Mouse (Mus musculus): Measurements from ENCODE around the gene Zdhhc13. TPM values are rescaled to one million over a fixed set of nuclear protein-coding genes. Genes with fewer than 3 reads are reported as not detected.

The Zdhhc13 gene
- polyA plus RNA-seq, 1 experiment from 2014 or later = 37.9 TPM

DNA sequence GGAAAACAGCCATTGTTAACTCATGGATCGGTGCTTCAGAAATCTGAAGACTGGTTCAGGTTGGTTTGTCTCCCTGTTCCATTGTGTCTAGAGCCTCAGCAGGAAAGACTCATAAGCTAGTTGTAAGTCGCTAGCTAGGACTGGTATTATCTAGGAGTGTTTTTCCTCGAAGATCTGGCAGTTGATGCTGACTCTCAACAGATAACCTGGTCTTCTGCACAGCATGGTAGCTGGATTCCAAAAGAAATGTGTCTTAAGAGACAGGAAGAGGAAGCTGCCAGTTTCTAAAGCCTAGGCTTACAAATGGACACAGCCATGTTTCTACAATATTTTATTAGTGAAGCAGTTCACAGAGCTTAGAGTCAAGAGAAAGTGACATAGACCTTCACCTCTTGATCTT is 2.6 kb downstream of the Zdhhc13 start:
- peaks cover 22% of the 10 kb centered on the region for H3K4me1 ChIP-seq (replicated peaks)
- no peaks in the 10 kb centered on the region for H3K9me3 ChIP-seq
- no peaks in the 10 kb centered on the region for H3K36me3 ChIP-seq
- WGBS = 76% methylated on average over 3 of the region's 3 CpGs
- H3K4me2 ChIP-seq = no peak overlapping the region
- no peak overlapping the region for H3K27ac ChIP-seq (replicated peaks)
- no peaks in the 10 kb centered on the region for H3K27me3 ChIP-seq
- no peak overlapping the region for H3K4me3 ChIP-seq
- H3K9ac ChIP-seq = no peak overlapping the region
- no peak for ATAC-seq (ENCODE audit: low FRiP score, low read depth)

DNA sequence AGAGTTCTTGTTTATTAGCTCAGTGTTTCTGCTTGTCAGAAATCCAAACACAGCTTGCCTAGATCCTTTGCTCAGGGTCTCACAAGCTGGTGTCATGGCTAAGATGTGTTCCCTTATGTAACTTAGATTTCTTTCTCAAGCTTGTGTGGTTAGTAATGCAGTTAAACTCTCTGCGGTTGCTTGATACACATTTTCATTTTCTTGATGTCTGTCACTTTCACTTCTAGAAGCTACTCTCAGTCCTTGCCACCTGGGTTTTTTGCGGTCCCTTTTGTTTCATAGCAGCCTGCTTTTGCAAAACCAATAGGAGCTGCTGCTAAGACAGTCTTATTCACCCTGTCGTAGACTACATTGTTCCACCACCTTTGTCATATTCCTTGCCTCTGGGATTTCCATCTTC is 6.3 kb downstream of the Zdhhc13 start:
- no peak overlapping the region for H3K9ac ChIP-seq
- H3K4me3 ChIP-seq = no peak overlapping the region
- no peaks in the 10 kb centered on the region for H3K9me3 ChIP-seq
- no peak for ATAC-seq (ENCODE audit: low FRiP score, low read depth)
- no peaks in the 10 kb centered on the region for H3K36me3 ChIP-seq
- H3K27me3 ChIP-seq = no peaks in the 10 kb centered on the region
- H3K27ac ChIP-seq (replicated peaks) = no peak overlapping the region
- WGBS = 81% methylated on average over 3 of the region's 3 CpGs
- H3K4me2 ChIP-seq = no peak overlapping the region
- peaks cover 13% of the 10 kb centered on the region for H3K4me1 ChIP-seq (replicated peaks)

DNA sequence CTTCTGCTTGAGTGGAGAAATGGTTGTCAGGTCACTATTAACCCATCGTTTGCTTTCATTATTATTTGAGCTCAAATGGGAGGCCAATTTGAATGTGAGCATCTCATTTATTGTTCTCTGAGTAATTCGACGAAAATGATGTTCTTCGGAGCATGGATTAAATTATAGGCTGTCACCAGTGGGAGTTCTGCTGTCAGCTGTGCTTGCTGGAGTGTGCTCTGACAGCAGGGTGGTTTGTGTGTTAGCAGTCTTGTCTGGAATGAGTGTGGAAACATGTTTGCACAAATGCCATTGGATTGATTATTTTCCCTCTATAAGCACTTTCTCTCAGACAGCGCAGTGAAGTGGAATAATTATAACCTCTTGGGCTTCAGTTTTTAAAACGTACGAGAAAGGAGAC is 14.6 kb downstream of the Zdhhc13 start:
- Histone ChIP-seq H3K27me3 (no peaks in the 10 kb centered on the region), H3K36me3 (peaks cover 38% of the 10 kb centered on the region), H3K9me3 (no peaks in the 10 kb centered on the region), H3K4me1 (replicated peaks) (no peaks in the 10 kb centered on the region), H3K9ac (no peak overlapping the region), H3K4me2 (no peak overlapping the region), H3K4me3 (no peak overlapping the region), H3K27ac (replicated peaks) (no peak overlapping the region)
- ATAC-seq (ENCODE audit: low FRiP score, low read depth) = no peak
- 64% methylated on average over 7 of the region's 7 CpGs for WGBS

DNA sequence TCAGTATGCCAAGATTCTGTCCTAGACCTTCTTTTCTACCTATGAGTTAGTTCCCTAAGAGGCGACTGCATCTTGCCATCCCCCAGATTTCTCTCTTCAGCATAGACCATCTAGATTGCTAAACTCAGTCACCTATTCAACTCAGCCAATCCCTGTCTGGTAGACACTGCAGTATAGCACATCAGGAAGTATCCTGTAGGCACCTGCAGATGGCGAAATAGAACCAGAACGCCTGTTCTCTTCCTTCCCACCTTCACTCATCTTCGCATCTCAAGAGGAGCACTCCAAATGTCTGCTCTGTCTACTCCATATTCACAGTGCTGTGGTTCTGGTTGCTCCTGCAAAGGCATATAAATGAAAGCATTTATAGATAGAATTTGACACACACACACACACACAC is 17.8 kb downstream of the Zdhhc13 start:
- Histone ChIP-seq H3K4me1 (replicated peaks) (no peaks in the 10 kb centered on the region), H3K36me3 (peaks cover 54% of the 10 kb centered on the region), H3K4me3 (no peak overlapping the region), H3K9ac (no peak overlapping the region), H3K4me2 (no peak overlapping the region), H3K27me3 (no peaks in the 10 kb centered on the region), H3K9me3 (no peaks in the 10 kb centered on the region), H3K27ac (replicated peaks) (no peak overlapping the region)
- WGBS = 86% methylated on average over 4 of the region's 4 CpGs
- ATAC-seq (ENCODE audit: low FRiP score, low read depth) = no peak

DNA sequence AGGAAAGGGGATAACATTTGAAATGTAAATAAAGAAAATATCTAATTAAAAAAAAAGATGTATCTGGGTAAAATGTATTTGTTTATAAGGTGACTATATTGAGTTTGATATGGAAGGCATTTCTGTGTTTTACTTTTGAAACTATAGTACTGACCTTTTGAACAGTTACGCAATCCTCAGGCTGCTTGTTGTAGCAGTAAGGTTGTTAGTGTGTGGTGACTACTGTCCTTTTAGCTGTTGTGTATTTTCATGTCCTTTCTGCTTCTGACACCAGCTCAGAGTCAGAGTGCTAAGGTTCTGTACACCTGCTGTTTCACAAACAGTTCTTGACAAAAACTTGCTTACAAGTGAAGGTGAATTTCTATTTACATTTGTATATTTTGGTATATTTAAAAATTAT is 21.8 kb downstream of the Zdhhc13 start:
- H3K9ac ChIP-seq = no peak overlapping the region
- H3K27me3 ChIP-seq = no peaks in the 10 kb centered on the region
- 92% methylated on average over 1 of the region's 1 CpGs for WGBS
- no peak overlapping the region for H3K27ac ChIP-seq (replicated peaks)
- H3K4me2 ChIP-seq = no peak overlapping the region
- no peak for ATAC-seq (ENCODE audit: low FRiP score, low read depth)
- no peaks in the 10 kb centered on the region for H3K4me1 ChIP-seq (replicated peaks)
- H3K9me3 ChIP-seq = no peaks in the 10 kb centered on the region
- no peak overlapping the region for H3K4me3 ChIP-seq
- peaks cover 56% of the 10 kb centered on the region for H3K36me3 ChIP-seq

DNA sequence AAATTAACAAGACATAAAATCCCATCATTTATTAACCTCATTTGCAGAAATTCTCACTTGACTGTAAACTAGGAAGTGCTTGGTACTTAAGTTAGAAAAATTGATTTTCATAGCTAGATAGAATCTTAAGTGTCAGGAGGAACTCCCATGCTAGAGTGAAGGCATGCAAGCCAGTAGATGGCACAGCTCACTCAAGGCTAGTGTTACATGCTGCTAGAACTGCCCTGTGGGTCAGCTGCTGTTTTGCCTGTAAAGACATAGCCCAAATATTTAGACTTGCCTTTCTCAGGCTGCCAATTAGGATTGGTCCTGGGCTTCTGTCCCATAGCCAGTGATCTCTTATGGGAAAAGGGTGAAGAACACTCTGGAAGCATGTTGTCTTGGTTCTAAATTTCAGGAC is 23.6 kb downstream of the Zdhhc13 start:
- no peak for ATAC-seq (ENCODE audit: low FRiP score, low read depth)
- H3K36me3 ChIP-seq = peaks cover 54% of the 10 kb centered on the region
- no peaks in the 10 kb centered on the region for H3K4me1 ChIP-seq (replicated peaks)
- no peaks in the 10 kb centered on the region for H3K27me3 ChIP-seq
- H3K4me2 ChIP-seq = no peak overlapping the region
- H3K9ac ChIP-seq = no peak overlapping the region
- H3K9me3 ChIP-seq = no peaks in the 10 kb centered on the region
- H3K4me3 ChIP-seq = no peak overlapping the region
- no peak overlapping the region for H3K27ac ChIP-seq (replicated peaks)

DNA sequence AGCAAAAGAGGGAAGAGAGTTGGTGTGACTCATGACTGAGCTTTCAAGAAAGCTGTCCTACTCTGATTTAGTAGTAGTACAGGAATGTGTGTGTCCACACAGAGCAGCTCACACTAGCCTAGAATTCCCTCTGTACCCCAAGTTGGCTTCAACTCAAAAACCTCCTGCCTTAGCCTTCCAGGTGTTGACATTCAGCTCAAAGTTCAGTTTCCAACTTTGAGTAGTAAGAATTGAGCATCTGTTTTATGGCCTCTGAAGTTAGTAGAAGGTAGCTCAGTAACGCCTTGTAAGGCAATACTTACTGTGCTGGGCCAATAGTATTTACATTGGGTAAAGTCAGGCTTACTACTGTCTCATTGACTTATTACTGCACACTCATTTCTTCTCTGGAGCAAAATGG is 24.8 kb downstream of the Zdhhc13 start:
- no peak for ATAC-seq (ENCODE audit: low FRiP score, low read depth)
- no peak overlapping the region for H3K27ac ChIP-seq (replicated peaks)
- H3K4me1 ChIP-seq (replicated peaks) = no peaks in the 10 kb centered on the region
- no peak overlapping the region for H3K4me3 ChIP-seq
- no peak overlapping the region for H3K4me2 ChIP-seq
- H3K27me3 ChIP-seq = no peaks in the 10 kb centered on the region
- WGBS = 93% methylated on average over 1 of the region's 1 CpGs
- H3K9me3 ChIP-seq = no peaks in the 10 kb centered on the region
- H3K9ac ChIP-seq = no peak overlapping the region
- H3K36me3 ChIP-seq = peaks cover 56% of the 10 kb centered on the region

DNA sequence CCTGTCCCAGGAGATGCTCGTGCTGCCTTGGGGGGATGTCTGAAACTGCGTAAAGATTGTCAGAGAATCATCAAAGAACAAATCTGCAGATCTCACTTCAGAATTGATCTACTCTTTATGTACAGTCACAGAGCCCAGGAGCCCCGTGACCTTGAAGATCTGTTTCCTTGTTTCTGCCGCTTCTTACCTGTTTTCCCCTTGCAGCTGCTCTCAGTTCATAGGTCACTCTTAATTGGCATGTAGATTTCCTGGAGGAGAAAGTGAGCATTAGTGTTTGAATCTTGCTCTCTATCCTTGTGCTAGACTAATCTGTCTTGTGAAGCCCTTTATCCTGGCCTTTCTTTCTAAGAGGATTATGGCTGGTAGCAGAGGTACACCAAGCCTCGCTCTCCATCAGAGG is 32.9 kb downstream of the Zdhhc13 start:
- Histone ChIP-seq H3K4me3 (no peak overlapping the region), H3K9me3 (no peaks in the 10 kb centered on the region), H3K36me3 (peaks cover 74% of the 10 kb centered on the region), H3K9ac (no peak overlapping the region), H3K27me3 (no peaks in the 10 kb centered on the region), H3K4me2 (no peak overlapping the region), H3K4me1 (replicated peaks) (no peaks in the 10 kb centered on the region), H3K27ac (replicated peaks) (no peak overlapping the region; the same call in 1 of the 2 replicates)
- 83% methylated on average over 5 of the region's 5 CpGs for WGBS
- ATAC-seq (ENCODE audit: low FRiP score, low read depth) = no peak

DNA sequence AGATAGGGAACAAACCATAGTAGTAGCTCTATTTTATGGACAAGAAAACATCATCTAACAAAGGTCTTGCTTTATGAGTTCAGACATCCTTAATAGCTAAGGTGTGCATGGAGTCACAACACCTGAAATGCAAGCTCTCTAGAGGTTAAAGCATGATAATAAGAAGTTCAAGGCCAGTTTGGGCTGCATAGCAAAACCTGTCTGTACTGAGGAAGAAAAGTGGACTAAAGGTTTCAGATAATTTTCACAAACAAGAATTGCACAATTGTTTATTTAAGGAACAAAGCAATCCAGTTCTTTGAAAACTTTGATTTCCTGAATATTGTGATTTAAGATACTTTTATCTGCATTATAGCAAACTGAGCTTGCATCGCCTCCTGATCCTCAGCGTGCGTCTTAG is 34.8 kb downstream of the Zdhhc13 start:
- H3K9ac ChIP-seq = no peak overlapping the region
- no peaks in the 10 kb centered on the region for H3K4me1 ChIP-seq (replicated peaks)
- H3K27me3 ChIP-seq = no peaks in the 10 kb centered on the region
- peaks cover 79% of the 10 kb centered on the region for H3K36me3 ChIP-seq
- H3K4me3 ChIP-seq = no peak overlapping the region
- H3K9me3 ChIP-seq = no peaks in the 10 kb centered on the region
- over 99% methylated on average over 3 of the region's 3 CpGs for WGBS
- no peak overlapping the region for H3K27ac ChIP-seq (replicated peaks)
- no peak overlapping the region for H3K4me2 ChIP-seq
- ATAC-seq (ENCODE audit: low FRiP score, low read depth) = no peak

DNA sequence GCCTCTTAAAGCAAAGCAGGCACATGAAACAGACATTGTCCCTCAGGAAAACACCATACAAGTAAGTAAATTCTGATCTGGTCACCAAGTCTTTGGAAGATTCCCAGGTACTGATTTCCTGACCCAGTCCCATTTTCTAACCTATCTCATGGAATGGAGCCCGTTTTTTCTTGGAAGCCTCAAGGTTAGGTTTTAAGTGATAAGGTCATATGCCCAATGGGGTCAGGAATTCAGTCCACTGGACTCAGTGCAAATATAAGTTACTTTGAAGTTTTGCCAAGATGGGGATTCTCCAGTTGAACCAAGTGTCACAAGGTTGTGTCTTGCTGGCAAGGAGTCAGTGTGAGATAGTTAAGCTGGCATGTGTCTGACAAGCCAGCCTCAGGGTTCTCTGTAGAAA is 35.9 kb downstream of the Zdhhc13 start:
- H3K4me1 ChIP-seq (replicated peaks) = no peaks in the 10 kb centered on the region
- H3K9me3 ChIP-seq = no peaks in the 10 kb centered on the region
- WGBS = 98% methylated on average over 1 of the region's 1 CpGs
- no peak overlapping the region for H3K4me2 ChIP-seq
- no peaks in the 10 kb centered on the region for H3K27me3 ChIP-seq
- no peak overlapping the region for H3K4me3 ChIP-seq
- peaks cover 69% of the 10 kb centered on the region for H3K36me3 ChIP-seq
- no peak overlapping the region for H3K9ac ChIP-seq
- ATAC-seq (ENCODE audit: low FRiP score, low read depth) = no peak
- H3K27ac ChIP-seq (replicated peaks) = no peak overlapping the region

DNA sequence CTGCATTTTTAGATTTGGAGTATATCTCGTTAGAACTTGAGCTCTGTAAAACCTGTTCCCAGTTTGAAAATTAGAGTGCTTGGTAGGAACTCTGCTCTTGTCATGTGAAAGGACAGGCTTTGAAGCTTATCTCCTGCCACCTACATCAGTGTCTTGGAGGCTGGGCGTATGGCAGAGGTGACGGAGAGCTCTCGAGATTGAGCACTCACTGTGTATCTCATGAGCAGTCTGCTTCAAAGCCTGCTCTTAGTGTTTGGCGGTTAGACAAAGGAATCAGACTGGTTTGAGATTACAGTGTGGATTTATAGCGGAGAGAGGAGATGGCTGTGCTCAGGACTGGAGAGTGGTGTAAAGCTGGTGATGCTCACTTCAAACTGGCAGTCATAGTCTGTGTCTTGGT is 36.4 kb downstream of the Zdhhc13 start:
- H3K4me1 ChIP-seq (replicated peaks) = no peaks in the 10 kb centered on the region
- ATAC-seq (ENCODE audit: low FRiP score, low read depth) = no peak
- WGBS = 94% methylated on average over 6 of the region's 6 CpGs
- no peak overlapping the region for H3K4me3 ChIP-seq
- no peak overlapping the region for H3K27ac ChIP-seq (replicated peaks)
- no peak overlapping the region for H3K9ac ChIP-seq
- H3K9me3 ChIP-seq = no peaks in the 10 kb centered on the region
- H3K27me3 ChIP-seq = no peaks in the 10 kb centered on the region
- peaks cover 64% of the 10 kb centered on the region for H3K36me3 ChIP-seq
- no peak overlapping the region for H3K4me2 ChIP-seq

DNA sequence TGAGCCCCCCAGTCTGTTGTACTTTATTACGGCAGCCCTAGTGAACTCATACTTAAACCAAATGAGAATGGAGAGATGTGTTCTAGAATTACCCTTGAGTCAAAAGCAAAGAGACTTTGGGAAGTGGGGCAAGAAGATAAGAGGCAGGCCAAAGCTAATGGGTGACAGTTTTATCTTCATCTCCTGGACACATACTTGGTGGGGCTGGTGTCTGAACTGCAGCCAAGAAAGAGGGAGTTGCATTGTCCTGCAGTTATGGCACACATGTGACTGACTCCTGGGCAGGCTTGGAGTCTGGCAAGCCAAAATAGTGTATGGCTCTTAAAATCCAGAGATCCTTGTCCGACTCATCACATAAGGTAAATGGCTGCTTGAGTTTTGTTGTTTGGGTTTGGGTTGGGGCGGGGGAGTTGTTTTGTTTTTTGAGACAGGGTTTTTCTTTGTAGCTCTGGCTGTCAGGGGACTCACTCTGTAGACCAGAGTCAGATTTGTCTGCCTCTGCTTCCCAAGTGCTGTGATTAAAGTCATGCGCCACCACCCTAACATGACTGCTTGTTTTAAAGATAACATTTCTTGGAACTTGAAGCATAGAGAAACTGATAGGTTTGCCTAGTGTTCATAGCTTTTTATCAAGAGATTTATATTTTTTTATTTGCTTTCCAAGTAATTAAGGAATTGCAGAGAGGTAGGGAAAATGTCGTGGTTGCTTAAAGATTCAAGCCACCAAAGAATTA is 40.5 kb downstream of the Zdhhc13 start:
- Histone ChIP-seq H3K4me3 (no peak overlapping the region), H3K27ac (replicated peaks) (no peak overlapping the region), H3K36me3 (peaks cover 36% of the 10 kb centered on the region), H3K4me1 (replicated peaks) (peaks cover 3% of the 10 kb centered on the region; the same call in 1 of the 2 replicates), H3K27me3 (peaks cover 35% of the 10 kb centered on the region), H3K9me3 (no peaks in the 10 kb centered on the region), H3K4me2 (no peak overlapping the region), H3K9ac (no peak overlapping the region)
- 86% methylated on average over 5 of the region's 5 CpGs for WGBS
- ATAC-seq (ENCODE audit: low FRiP score, low read depth) = no peak

DNA sequence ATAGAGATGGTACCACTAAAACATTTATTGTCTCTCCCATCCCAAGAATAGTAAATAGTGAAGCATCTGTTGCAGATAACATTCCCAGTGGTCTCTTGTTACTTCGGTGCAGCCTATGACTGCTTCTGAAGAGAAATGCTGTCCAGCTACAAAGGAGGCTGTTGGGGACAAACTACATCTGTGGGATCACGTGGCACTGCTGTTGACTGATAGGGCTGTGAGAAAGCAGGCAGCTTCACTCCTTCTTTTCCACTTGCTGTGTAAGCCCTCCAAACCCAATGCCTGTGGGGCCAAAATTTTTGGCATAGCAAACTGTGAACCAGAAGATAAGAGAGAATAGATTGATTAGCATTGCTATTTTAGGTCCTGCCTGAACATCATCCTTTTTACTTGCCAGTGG is 41.6 kb downstream of the Zdhhc13 start:
- Histone ChIP-seq H3K4me3 (no peak overlapping the region), H3K36me3 (peaks cover 26% of the 10 kb centered on the region), H3K27me3 (peaks cover 35% of the 10 kb centered on the region), H3K9me3 (no peaks in the 10 kb centered on the region), H3K27ac (replicated peaks) (no peak overlapping the region), H3K4me2 (no peak overlapping the region), H3K9ac (no peak overlapping the region), H3K4me1 (replicated peaks) (peaks cover 14% of the 10 kb centered on the region)
- WGBS = 57% methylated on average over 2 of the region's 2 CpGs
- no peak for ATAC-seq (ENCODE audit: low FRiP score, low read depth)
